ENCODE assay signal across 9 mouse cellular contexts in genomic region chr17:84368213-84369014, GRCm38 (mm10).
A peak's percentile ranks its signal among the peaks of the same experiment; 100 is the strongest.
DNase-seq lines count a peak whose midpoint lies in the region; ATAC-seq and TF ChIP-seq lines count a peak whose summit lies in the region.
"Had no signal": no experiment of that assay in that cellular context is flagged by ENCODE, and none has a peak within 500 bp of the region (broad histone marks: within the 10 kb centered on the region; RNA-seq: fewer than 3 reads in every experiment).

No protein-coding gene starts in this region.

- no peak overlapping the region for H3K4me2 ChIP-seq in forebrain, postnatal 0 days (ENCODE audit: low read depth)

- H3K27ac ChIP-seq in heart, adult 2 months: peak overlapping the region; percentile 21
- peak overlapping the region; percentile 42 for H3K27ac ChIP-seq in forebrain, postnatal 0 days (ENCODE audit: low read depth, low read length)
- no peak overlapping the region for H3K27ac ChIP-seq in left cerebral cortex, adult 2 months
- H3K27ac ChIP-seq: liver, embryonic 14.5 days had no signal

- no peaks in the 10 kb centered on the region for H3K27me3 ChIP-seq in heart, adult 2 months (ENCODE audit: control insufficient read depth, insufficient read depth, low read length)
- H3K27me3 ChIP-seq in forebrain, postnatal 0 days (ENCODE audit: insufficient read depth, low read length): no peaks in the 10 kb centered on the region

- intact Hi-C loops in heart, adult 2 months (cut with DNase I): no loop called here
- intact Hi-C loops in left cerebral cortex, adult 2 months (cut with DNase I): no loop called here

- H3K36me3 ChIP-seq in heart, adult 2 months (ENCODE audit: control insufficient read depth, insufficient read depth, low read length): peaks cover 14% of the 10 kb centered on the region
- H3K36me3 ChIP-seq in forebrain, postnatal 0 days (ENCODE audit: insufficient read depth): no peaks in the 10 kb centered on the region

- TF ChIP-seq EP300 in heart, adult 2 months (IDR thresholded peaks at IDR 0.05; ENCODE audit: insufficient read depth, low read depth, low read length): no peak

- no peak for DNase-seq in heart, adult 2 months
- no peak for DNase-seq in heart, adult 9 months (ENCODE audit: low spot score in 2 of 2)
- peak; percentile 26 for DNase-seq in ZHBTc4 (ENCODE audit: low read depth, low spot score)
- DNase-seq in forebrain, postnatal 0 days: no peak
- peak; percentile 54 for DNase-seq in kidney, postnatal 14 days
- no peak for DNase-seq in left cerebral cortex, adult 2 months (ENCODE audit: extremely low spot score in 1 of 2, low spot score in 2 of 2)
- no peak for DNase-seq in layer of hippocampus, adult 9-10 months (ENCODE audit: low spot score)
- DNase-seq in adrenal gland, postnatal 25 days: no peak

- peaks cover 16% of the 10 kb centered on the region for H3K4me1 ChIP-seq in heart, adult 2 months (ENCODE audit: control insufficient read depth, insufficient read depth, low read length)
- peaks cover 16% of the 10 kb centered on the region for H3K4me1 ChIP-seq in forebrain, postnatal 0 days (ENCODE audit: insufficient read depth)

- H3K79me2 ChIP-seq in heart, adult 2 months (replicated peaks; ENCODE audit: control insufficient read depth, insufficient read depth, low read length): no peaks in the 10 kb centered on the region

- no peak overlapping the region for H3K9ac ChIP-seq in heart, adult 2 months (ENCODE audit: low read depth, low read length)
- no peak overlapping the region for H3K9ac ChIP-seq in forebrain, postnatal 0 days
- H3K9ac ChIP-seq: liver, embryonic 14.5 days had no signal

- 86% methylated on average over 11 of the region's 11 CpGs for WGBS in heart, adult 2 months
- WGBS in forebrain, postnatal 0 days: 68% methylated on average over 11 of the region's 11 CpGs

- TF ChIP-seq POLR2A in heart, adult 2 months (IDR thresholded peaks at IDR 0.05; ENCODE audit: insufficient read depth, low read depth, low read length): no peak

- no peaks in the 10 kb centered on the region for H3K9me3 ChIP-seq in forebrain, postnatal 0 days (ENCODE audit: low read length)

- ATAC-seq in forebrain, postnatal 0 days: no peak

- TF ChIP-seq CTCF in heart, adult 2 months (IDR thresholded peaks at IDR 0.05): no peak
- TF ChIP-seq CTCF in forebrain, postnatal 0 days (IDR thresholded peaks at IDR 0.05; ENCODE audit: low read depth): no peak
- TF ChIP-seq CTCF in left cerebral cortex, adult 2 months (IDR thresholded peaks at IDR 0.05): no peak

- H3K4me3 ChIP-seq in heart, adult 2 months: no peak overlapping the region
- no peak overlapping the region for H3K4me3 ChIP-seq in forebrain, postnatal 0 days (ENCODE audit: low read depth, low read length)
- no peak overlapping the region for H3K4me3 ChIP-seq in left cerebral cortex, adult 2 months

Comparison
In these comparisons a context has a peak if more than half of its experiments do, and no peak if none do; other contexts are left out.
1. DNase-seq: peak in ZHBTc4 (single experiment) and kidney, postnatal 14 days (single experiment); none in heart, adult 2 months (0 of 2), heart, adult 9 months (0 of 2), forebrain, postnatal 0 days (single experiment), left cerebral cortex, adult 2 months (0 of 2), layer of hippocampus, adult 9-10 months (single experiment) and adrenal gland, postnatal 25 days (single experiment).